Mouse (Mus musculus) liver, embryonic 14.5 days (tissue): ENCODE data around the gene Mcmbp.

ENCODE experiments used
- CTCF ChIP-seq: IDR thresholded peaks from 2 replicates; pipeline ENCODE4 v1.5.1; 2016; ENCODE audit warnings: antibody characterized with exemption, low read depth, control low read depth
- EP300 ChIP-seq: IDR thresholded peaks from 2 replicates; pipeline ENCODE4 v1.6.1; 2016; ENCODE audit warnings: antibody characterized with exemption, low read depth

GRCm38 (mm10) chr7:128739116-128739461 is 1.2 kb downstream of the Mcmbp start:
- TF ChIP-seq CTCF = no peak
- TF ChIP-seq EP300 = no peak
